Mouse (Mus musculus): ENCODE measurements around the gene Ccdc97.

- TF ChIP-seq CTCF (IDR thresholded peaks at IDR 0.05), result no peak
- no peak for TF ChIP-seq EP300 (IDR thresholded peaks at IDR 0.05)
These were observed 8.9 kb upstream of the Ccdc97 start for GRCm38 (mm10) chr7:25727800-25728199.
